Comparison of ENCODE assay signal across 8 mouse cellular contexts in genomic region chr12:103492767-103493166, GRCm38 (mm10). TPM values are rescaled to one million over a fixed set of nuclear protein-coding genes. Genes with fewer than 3 reads are reported as not detected.
DNase-seq lines count a peak whose midpoint lies in the region; ATAC-seq and TF ChIP-seq lines count a peak whose summit lies in the region.

No protein-coding gene starts in this region.

- peak; percentile 86 for DNase-seq in ZHBTc4 (ENCODE audit: low read depth, low spot score)
- DNase-seq in gastrocnemius, postnatal 4 days (ENCODE audit: low spot score in 2 of 2), result peak; percentile 45 to 73
- DNase-seq in kidney, postnatal 14 days, result peak; percentile 79
- peak; percentile 42 to 48 (median 46) for DNase-seq in liver, embryonic 14.5 days (ENCODE audit: low read depth in 3 of 3, low spot score in 3 of 3)
- peak; percentile 77 to 81 for DNase-seq in right cerebral cortex, adult 2 months (ENCODE audit: low spot score in 2 of 2)
- DNase-seq in urinary bladder, postnatal 4 days (ENCODE audit: low spot score in 2 of 2), result peak; percentile 41 to 74

- no peak overlapping the region for H3K27ac ChIP-seq in liver, embryonic 14.5 days

- 27% methylated on average over 5 of the region's 5 CpGs for WGBS in liver, embryonic 14.5 days (ENCODE audit: insufficient replicate concordance)

- no peaks in the 10 kb centered on the region for H3K36me3 ChIP-seq in liver, embryonic 14.5 days (replicated peaks; ENCODE audit: control insufficient read depth, insufficient read depth, low read depth)

- peak; percentile 84 for ATAC-seq in CD4-positive, CD25-positive, alpha-beta regulatory T cell, adult 4 months
- ATAC-seq in common myeloid progenitor, adult 5-6 weeks (replicated peaks; ENCODE audit: low read depth, poor library complexity, severe bottlenecking), result peak; percentile 74
- ATAC-seq in liver, embryonic 14.5 days (ENCODE audit: insufficient read depth), result peak; percentile 18; the same call in 1 of the 2 replicates

- no peaks in the 10 kb centered on the region for H3K4me1 ChIP-seq in liver, embryonic 14.5 days (replicated peaks; ENCODE audit: control insufficient read depth in 2 of 2, insufficient read depth in 2 of 2, low read length in 1 of 2)

- H3K9me3 ChIP-seq in liver, embryonic 14.5 days (ENCODE audit: control insufficient read depth, low read length), result no peaks in the 10 kb centered on the region

- TF ChIP-seq CTCF in liver, embryonic 14.5 days (IDR thresholded peaks at IDR 0.05; ENCODE audit: low read depth), result peak; percentile 93

- TF ChIP-seq EP300 in liver, embryonic 14.5 days (IDR thresholded peaks at IDR 0.05; ENCODE audit: low read depth), result no peak

- H3K4me3 ChIP-seq in liver, embryonic 14.5 days (ENCODE audit: insufficient read depth in 1 of 2, low read depth in 2 of 2, low read length in 2 of 2), result no peak overlapping the region

- no peaks in the 10 kb centered on the region for H3K27me3 ChIP-seq in liver, embryonic 14.5 days (ENCODE audit: control insufficient read depth, insufficient read depth, low read length)

- H3K4me2 ChIP-seq in liver, embryonic 14.5 days (ENCODE audit: low read depth), result no peak overlapping the region

- no peak overlapping the region for H3K9ac ChIP-seq in liver, embryonic 14.5 days (replicated peaks)

RNA-seq across cellular contexts. Expression of gene Ifi27l2b, which starts 35.7 kb away (rescaled TPM):
- under 1 TPM in 1 of 2 experiments, not detected in 1; 0.40 TPM for polyA plus RNA-seq in CD4-positive, CD25-positive, alpha-beta regulatory T cell, adult 4 months (2017; shearing (Covaris generic))
- total RNA-seq in common myeloid progenitor, adult 5-6 weeks (2017), result not detected in 2 replicates
- not detected for total RNA-seq in gastrocnemius, postnatal 4 days (2021)
- not detected in 2 replicates for polyA plus RNA-seq in liver, embryonic 14.5 days (2012; rRNA removed)
- polyA plus RNA-seq in liver, embryonic 14.5 days (2014; fragmentation: Nextera tagmentation; extraction: Ambion mirVana), result not detected in 2 replicates

RNA-seq across cellular contexts. Expression of gene Ppp4r4, which starts 39.3 kb away (rescaled TPM):
- under 1 TPM in 1 of 2 experiments, not detected in 1; 0.36 TPM for polyA plus RNA-seq in CD4-positive, CD25-positive, alpha-beta regulatory T cell, adult 4 months (2017; shearing (Covaris generic))
- total RNA-seq in common myeloid progenitor, adult 5-6 weeks (2017), result 0.59 TPM in 1 of 2 replicates, not detected in the other
- total RNA-seq in gastrocnemius, postnatal 4 days (2021), result under 1 TPM; 0.70 to 0.88 TPM
- polyA plus RNA-seq in liver, embryonic 14.5 days (2012; rRNA removed), result 0.82 and 0.94 TPM in 2 replicates
- 0.79 and 1.3 TPM in 2 replicates for polyA plus RNA-seq in liver, embryonic 14.5 days (2014; fragmentation: Nextera tagmentation; extraction: Ambion mirVana)

RNA-seq across cellular contexts. Expression of gene Ifi27l2a, which starts 49.3 kb away (rescaled TPM):
- polyA plus RNA-seq in CD4-positive, CD25-positive, alpha-beta regulatory T cell, adult 4 months (2017; shearing (Covaris generic)), result 1,000 to 10,000 TPM; 1,231 to 1,594 TPM
- total RNA-seq in common myeloid progenitor, adult 5-6 weeks (2017), result 4.0 and 11.3 TPM in 2 replicates
- total RNA-seq in gastrocnemius, postnatal 4 days (2021), result 10 to 100 TPM; 17.5 to 27.8 TPM
- 5.2 and 7.6 TPM in 2 replicates for polyA plus RNA-seq in liver, embryonic 14.5 days (2012; rRNA removed)
- 8.3 and 10.8 TPM in 2 replicates for polyA plus RNA-seq in liver, embryonic 14.5 days (2014; fragmentation: Nextera tagmentation; extraction: Ambion mirVana)

RNA-seq across cellular contexts. Expression of gene Ifi27, which starts 58.8 kb away (rescaled TPM):
- polyA plus RNA-seq in CD4-positive, CD25-positive, alpha-beta regulatory T cell, adult 4 months (2017; shearing (Covaris generic)), result 100 to 1,000 TPM; 343 to 436 TPM
- total RNA-seq in common myeloid progenitor, adult 5-6 weeks (2017), result 32.3 and 56.2 TPM in 2 replicates
- 100 to 1,000 TPM; 146 to 155 TPM for total RNA-seq in gastrocnemius, postnatal 4 days (2021)
- polyA plus RNA-seq in liver, embryonic 14.5 days (2012; rRNA removed), result 9.3 and 12.2 TPM in 2 replicates
- polyA plus RNA-seq in liver, embryonic 14.5 days (2014; fragmentation: Nextera tagmentation; extraction: Ambion mirVana), result 12.8 and 18.6 TPM in 2 replicates

Comparison
In these comparisons a context has a peak if more than half of its experiments do, and no peak if none do; other contexts are left out.
1. ATAC-seq: peak in every context shown above with its lines; median percentile 84 in CD4-positive, CD25-positive, alpha-beta regulatory T cell, adult 4 months; 74 in common myeloid progenitor, adult 5-6 weeks; 18 in liver, embryonic 14.5 days.